Mouse (Mus musculus) spleen, postnatal 10 days (tissue): ENCODE results near the gene Lamc3.
A peak's percentile ranks its signal among the peaks of the same experiment; 100 is the strongest.
"Not testable (repeated sequence)": the region's sequence is repeated elsewhere in the genome, so short reads cannot be mapped to it uniquely, and the experiment has no call there.

Experiments used
- DNase-seq, 2 experiments: peaks; one replicate each; pipeline ENCODE4 v3.0.0; 2021 to 2022; ENCODE audit warnings: low spot score in 2 of 2

The Lamc3 gene

DNA sequence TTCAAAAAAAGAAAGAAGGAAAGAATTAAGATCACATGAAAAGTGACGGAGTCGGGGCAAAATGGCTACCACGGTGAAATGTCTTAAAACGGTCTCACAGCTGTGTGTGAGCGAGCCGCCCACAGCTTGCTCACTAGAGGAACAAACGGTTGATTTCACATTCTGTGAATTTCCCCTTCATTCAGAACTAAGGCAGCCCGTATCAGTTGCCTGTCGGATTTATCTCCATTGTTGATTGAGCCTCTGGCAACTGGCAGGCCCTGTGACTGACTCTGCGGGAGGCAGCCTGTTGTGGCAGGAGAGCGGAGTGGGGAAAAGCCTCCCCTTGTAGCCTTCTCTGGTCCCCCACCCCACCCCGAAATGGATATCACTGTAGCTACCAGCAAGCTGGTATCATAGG, 10.6 kb upstream of the Lamc3 start:
- no peak for DNase-seq

DNA sequence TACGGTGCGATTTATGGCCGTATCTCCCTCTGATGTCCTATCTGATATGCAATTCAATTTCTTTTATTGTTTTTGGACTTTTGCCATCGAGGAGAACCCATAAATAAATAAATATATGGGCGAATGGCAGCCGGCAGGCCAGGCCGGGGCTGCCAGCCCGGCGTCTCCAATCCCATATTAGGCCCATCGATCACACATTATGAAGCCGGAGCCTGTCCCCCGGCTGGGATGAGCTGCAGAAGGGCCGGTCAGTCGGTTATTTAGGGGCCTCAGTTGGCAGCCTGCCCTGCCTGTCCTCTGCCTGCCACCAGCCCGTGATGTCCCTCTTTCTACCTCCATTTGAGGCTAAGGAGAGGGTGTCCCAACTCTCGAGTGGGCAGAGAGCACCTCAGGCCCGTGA, 8.5 kb upstream of the Lamc3 start:
- DNase-seq = no peak

DNA sequence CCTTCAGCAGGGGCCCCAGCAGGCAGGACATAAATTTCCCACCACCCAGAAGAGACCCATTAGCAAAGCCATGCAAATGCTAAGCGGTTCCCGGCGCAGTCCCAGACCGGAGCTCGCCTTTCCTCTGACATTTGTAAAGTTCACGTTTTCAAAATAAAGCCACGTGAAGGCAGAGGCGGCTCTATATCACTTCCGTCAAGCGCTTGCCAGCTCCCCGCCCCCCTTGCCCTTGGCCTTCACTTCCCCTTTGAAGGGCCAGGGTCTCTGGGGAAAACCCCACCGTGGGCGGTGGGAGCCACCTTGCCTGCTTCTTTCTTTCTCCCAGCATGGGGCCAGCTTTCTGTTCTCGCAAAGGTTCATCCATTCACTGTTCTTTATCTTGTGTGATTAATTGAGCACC, 6.2 kb upstream of the Lamc3 start:
- DNase-seq = peak in 1 of 2 experiments; percentile 82

DNA sequence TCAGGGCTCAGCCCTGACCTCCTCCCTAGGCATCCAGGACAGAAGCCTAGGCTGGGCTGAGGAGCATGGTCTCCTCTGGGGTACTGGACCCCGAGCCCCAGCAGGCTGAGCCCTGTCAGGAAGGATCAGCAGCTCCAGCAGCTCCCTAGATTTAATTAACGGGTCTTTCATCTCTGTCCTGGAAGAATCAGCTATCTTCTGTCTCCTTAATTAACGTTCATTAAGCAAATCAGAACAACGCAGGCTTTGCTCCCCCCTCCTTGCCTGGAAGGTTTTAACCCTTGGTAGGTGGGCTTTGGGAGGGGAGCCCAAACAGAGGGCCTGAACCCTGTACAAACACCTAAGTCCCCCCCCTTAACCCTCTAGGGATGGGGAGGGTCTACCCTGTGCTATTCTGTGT, 4.0 kb upstream of the Lamc3 start:
- DNase-seq = no peak

DNA sequence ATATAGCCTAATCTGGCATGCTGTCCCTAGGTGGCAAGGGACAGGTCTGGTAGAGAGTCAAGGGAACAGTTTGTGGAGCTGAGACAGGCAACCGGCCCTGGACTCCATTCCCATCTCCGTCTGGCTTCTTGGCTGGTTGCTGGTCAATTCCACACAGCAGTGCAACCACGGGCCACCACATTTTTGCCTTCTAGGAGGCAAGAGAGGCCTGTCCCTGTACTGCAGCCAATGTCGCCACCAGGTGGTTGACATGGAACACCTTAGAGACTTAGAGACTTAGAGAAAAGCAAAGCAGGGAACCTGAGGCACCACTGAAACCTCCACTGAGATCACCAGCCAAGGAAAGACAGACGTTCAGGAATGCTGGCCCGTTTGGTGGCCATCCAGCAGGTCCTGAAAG, 2.3 kb upstream of the Lamc3 start:
- peak in 1 of 2 experiments; percentile 57 for DNase-seq

DNA sequence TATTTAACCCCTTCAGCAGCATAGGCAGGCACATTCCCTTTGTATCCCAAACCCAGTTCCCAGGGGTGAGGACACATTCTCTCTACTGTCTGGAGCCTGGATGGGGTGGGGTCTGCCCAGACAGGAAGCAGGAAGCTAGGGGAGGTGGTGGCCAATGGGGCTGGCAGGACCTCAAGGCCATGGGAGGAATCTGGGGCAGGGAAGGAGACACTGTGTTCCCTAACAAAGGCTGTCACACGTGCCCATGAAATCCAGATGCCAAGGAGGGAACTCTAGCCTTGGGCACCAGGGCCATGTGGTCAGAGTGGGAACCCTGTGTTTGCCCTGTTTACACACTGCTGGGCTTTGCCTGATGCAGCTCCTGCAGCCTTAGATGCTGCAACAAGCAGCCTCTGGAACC, 1.8 kb downstream of the Lamc3 start:
- no peak for DNase-seq

DNA sequence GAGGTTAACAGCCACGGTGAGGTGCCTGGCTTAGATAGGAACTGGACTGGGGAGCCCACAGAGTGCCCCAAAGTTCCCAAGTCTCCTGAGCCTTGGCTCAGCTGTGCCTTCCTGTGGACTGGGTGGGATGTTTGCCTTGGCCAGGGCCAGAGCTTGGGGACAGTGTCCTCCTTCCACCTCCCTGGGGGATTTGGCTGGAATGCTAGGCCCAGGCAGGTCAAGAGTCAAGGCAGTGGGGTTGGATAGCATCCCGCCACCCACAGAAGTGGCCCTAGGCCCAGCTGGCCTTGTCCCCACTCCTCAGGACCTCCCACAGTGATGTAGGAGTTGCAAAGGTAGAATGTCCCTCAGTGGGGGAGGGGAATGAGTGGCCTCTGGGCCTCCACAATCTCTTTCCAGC, 4.1 kb downstream of the Lamc3 start:
- no peak for DNase-seq

DNA sequence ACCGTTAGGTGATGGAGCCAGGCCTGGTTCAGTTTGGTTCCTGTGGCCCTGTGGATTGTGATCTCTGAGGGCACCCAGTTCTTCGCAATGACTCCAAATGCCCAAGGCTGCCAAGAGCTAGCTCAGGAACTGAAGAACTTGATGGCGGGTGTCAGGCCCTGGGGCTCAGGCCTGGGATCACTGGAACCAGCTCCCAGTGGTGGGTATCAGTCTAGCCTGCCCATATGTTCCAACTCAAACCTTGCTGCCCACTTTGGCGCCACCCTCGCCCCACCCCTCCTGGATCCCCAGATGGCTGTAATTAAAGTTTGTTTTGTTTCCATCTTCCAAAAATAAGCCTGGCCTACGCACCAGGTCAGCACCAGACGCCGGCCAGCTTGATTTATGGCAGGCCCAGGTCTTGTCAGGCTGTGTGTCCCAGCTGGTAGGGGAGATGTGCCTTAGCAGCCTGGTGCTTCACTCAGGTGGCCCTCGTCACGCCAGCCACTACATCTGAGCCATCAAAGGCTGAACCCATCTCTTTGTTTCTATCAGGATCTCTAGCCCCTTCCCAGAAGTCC, 6.1 kb downstream of the Lamc3 start:
- no peak for DNase-seq

DNA sequence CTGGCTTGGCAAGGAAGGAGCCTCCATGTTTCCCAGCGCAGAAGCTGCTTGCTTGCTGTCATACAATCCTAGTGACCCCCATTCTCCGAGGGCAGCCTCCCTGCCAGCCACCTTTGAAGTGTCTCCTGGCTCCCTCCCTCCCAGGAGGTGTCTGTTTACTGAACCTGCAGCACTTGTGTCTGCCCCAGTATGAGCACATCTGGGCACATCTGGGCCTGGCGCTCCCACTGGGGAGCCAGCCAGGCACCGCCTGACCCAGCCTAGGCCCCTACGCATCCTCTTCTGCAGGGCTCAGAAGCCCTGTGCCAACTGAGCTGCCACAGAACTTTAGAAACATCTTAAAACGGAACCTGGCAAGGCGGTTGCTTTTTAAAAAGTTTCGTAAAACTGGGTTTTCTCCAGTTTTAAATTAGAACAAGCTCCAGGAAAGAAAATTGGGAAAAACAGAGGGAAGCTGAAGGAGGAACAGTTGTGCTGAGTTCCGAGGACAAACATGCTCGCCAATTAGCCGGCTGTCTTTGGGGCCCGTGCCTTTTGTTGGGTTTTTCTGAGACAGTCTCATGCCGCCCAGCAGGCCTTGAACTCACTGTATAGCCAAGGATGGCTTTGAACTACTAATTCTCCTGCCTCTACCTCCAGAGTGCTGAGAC, 7.3 kb downstream of the Lamc3 start:
- DNase-seq = no peak

DNA sequence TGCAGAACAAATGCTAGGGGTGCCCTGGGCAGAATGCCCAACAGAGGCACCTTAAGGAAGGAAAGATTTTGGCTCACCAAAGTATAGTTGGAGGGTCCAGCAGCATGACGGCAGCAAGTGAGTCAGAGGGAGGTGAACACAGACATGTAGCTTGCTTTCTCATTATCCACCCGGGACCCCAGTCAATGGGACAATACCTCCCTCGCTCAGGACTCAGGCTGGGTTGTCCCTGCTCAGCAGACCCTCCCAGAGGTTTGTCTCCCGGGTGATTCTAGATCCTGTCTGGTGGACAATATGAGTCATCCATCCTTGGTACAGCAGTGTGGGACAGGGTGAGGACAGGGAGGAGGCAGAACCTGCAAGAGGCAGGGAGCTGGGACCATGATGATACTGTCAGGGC, 13.8 kb downstream of the Lamc3 start:
- no peak for DNase-seq

DNA sequence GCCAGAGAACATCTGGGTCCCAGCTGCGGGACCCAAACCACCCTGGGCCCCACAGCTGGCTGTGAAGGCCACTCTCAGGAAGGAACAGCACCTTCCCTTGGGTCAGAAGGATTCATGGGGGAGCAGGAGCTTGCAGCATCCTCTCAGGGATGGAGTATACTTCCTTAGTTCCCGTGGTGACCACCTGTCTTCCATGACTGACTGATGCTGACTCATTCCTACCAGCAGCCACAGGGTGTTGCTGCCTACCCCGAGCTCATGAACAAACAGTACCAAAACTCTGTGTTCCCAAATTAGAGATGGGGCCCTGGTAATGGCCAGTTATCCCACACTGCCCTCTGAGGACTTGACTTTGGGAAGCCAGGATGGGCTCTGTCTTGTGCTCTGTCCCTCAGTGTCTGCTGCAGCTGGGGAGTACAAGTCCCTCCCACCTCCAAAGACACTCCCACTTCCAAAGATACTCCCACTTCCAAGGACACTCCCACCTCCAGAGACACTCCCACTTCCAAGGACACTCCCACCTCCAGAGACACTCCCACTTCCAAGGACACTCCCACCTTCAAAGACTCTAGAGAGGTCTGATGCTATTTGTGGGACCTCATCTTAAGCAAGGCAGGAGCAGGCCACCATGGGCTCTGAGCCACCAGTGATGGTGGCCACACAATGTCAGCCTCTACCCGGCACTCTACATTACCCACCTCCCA, 14.7 kb downstream of the Lamc3 start:
- no peak for DNase-seq

DNA sequence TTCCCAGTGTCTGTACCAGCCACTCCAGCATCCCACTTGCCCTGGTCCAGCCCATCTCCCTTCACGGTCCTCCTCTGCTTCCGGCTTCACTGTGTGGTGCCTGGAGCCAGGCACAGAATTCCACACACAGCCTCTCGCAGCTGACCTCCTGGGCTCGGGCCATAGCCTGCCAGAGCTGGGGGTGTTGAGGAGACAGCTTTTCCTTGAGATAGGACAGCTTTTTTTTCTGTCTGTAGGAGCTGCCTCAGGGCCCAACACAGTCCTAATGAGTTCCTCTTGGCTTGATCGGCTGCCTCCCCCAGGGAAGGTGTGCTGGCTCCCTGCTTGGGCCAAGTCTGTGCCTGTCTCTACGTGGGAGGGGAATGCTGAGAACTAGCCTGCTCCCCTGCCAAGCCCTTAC, 17.0 kb downstream of the Lamc3 start:
- no peak for DNase-seq

DNA sequence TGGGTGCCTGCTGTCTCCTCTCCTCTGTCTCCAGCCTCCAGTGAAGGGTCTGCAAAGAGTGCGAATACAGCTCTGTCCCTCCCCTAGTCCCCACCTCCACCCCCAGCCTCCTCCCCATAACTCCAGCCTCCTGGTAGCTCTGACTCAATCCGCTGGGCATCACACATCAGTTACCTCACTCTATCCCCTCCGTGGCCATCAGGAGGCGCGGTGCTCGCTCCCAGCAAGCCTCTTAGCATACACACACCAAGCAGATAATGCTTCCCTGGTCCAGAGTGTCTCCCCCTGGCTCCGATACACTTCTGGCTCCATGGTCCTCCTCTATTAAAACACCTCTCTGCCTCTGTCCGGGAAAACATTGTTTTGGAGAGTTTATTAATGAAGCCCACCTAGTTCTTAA, 17.5 kb downstream of the Lamc3 start:
- no peak for DNase-seq

DNA sequence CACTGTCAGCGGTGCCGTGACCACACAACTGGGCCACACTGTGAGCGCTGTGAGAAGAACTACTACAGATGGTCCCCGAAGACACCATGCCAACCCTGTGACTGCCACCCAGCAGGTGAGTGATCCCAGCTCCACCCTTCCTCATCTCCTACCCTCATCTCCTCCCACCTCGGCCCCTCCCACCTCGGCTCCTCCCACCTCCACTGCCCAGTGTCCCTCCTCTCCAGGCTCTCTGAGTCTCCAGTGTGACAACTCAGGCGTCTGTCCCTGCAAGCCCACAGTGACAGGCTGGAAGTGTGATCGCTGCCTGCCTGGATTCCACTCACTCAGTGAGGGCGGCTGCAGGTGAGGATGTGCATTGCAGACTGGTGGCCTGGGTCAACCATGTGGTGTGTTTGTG, 18.6 kb downstream of the Lamc3 start:
- no peak for DNase-seq

DNA sequence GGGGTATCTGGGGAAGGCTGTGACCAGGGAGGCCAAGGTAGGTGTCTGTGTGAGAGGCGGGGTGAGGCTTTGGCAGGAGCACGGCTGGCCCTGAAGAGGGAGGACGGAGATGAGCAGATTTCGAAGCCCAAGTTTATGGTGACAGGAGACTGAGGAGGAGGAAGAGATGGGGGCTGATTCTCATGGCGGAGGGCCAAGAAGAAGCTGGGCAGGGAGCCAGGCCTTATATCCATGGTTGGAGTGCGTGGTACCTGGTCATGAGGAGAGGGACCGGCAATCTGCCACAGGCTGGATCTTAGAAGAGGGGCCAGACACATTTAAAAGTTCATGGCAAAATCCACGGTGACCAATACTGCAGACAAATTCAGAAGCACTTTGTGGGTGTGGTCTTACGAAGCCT, 19.3 kb downstream of the Lamc3 start:
- no peak for DNase-seq

DNA sequence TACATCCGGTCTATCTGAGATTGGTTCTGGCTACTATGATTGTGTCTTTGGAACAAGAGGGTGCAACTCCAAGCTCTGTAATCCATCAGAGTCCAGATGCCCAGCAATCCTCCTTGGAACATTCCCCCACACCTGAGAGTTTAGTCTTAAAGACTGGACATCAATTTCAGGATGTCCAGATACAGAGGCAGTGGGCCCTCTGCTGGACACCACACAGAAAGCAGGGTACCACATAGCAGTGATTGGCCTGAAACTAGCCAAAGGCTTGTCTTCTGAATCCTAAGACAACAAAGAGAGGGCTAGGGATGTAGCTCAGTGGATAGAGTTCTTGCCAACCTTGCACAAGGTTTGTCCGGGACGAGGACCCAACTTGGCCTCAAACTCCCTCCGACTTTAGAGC, 25.5 kb downstream of the Lamc3 start:
- no peak for DNase-seq

DNA sequence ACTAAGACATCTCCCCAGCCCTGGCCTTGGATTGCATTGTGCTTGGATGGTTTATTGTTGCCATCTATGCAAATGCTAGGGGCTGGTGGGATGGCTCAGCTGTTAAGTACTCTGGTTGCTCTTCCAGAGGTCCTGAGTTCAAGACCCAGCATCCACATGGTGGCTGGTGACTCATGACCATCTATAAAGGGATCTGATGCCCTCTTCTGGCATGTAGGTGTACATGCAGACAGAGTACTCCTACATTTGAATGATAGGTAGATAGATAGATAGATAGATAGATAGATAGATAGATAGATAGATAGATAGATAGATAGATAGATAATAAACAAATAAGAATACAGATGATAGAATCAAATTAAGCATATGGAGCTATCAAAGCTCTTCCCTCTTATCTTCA, 27.1 kb downstream of the Lamc3 start:
- not testable (repeated sequence) for DNase-seq

DNA sequence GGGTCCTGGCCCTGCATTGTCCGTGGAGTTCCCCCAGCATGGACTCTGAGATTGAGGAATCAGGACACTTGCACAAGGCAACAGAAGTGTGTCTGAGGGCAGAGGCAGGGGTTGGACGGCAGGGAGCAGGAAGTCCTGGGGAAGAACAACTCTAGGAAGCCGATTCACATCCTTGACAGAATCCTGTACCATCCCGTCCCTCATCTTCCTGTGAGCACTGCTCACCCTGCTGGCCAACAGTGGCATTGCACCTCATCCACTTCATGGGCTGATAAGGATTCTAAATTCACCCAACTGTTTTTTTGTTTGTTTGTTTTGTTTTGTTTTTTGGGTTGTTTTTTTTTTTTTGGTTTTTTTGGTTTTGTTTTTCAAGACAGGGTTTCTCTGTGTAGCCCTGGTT, 28.0 kb downstream of the Lamc3 start:
- peak; percentile 69 to 83 for DNase-seq

DNA sequence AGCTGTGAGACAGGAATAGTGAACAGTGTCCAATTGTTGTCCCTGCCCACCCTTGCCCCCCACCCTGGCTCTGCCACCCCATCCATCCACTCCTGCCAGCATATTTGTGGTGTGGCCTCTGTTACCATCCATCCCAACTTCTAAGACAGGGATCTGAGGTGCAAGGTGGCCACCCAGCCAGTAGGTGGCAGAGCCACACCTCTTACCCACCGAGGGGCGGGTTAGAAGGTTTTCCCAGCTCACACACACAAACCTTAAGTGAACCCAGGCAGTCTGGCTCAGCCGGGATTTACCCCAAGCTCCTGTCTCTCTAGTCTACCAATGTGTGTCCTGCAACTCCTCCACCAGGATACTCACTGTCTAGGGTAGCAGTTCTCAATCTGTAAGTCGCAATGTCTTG, 30.5 kb downstream of the Lamc3 start:
- peak in 1 of 2 experiments; percentile 40 for DNase-seq

DNA sequence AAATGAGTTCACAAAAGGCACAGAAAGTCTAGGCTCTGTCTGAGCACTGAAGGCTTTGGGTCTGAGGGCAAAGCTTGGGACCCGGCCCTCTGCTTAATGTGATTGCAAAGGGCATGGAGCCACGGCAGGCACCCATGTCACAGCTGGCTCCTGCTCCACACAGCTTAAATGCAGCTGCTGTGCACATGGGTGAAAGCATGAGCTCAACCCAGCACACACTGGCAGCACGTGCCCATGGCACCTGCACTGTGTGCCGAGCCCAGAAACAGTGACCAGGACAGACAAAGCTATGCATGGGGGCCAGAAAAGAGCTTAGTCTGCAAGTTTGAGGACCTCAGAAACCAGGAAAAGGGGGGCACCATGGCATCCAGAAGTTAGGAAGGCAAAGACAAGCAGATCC, 36.6 kb downstream of the Lamc3 start:
- DNase-seq = no peak

DNA sequence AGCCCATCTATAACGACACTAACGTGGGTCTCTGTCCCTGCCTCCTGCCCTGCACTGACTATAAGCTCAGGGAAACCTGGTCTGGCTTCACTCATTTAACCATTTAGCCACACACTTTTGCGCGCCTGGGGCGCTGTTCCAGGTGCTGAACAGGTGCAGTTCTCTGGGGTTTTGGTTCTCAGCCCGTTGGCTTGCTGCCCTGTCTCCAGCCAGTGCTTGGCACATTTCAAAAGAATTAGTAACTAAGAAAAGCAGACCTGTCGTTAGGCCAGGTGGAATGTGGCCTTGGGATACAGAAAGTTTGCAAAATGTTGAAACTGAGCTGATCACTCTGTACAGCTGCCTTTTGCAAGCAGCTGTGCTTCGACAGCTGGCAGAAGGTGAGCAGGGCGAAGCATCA, 37.7 kb downstream of the Lamc3 start:
- DNase-seq = no peak

DNA sequence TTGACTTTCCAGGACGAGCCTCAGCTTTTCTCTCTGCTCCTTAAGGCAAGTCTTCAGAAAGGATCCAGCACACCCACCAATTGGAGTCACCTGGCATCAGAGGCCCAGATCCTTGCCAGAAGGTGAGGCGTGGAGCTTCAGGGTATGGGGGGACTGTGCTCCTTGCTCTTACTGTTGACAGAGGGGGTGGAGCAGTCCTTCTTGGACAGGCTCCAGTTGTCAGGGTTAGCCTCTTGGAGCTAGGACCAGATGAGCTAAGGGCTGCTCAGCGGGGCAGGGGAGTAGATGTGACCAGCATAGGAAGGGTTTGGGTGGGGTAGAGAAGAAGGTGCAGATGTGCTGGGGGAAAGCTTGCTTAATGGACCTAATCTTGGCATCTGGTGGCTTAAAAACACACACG, 38.8 kb downstream of the Lamc3 start:
- no peak for DNase-seq

DNA sequence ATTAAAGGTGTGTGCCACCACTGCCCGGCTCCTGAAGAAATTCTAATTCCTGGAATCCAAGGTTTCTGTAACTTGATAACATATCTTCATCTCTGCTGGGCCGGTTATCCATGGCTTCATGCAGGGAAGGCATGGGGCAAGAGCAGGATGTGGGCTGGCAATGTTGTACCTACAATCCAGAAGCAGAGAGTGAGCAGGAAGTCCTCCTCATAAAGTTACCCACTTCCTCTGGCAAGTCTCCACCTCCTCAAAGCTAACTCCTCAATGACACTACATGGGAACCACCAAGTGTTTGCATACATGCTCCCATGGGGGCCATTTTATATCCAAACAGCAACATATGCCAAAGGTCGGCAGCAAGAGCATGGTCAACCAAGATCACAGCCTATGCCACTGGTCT, 42.6 kb downstream of the Lamc3 start:
- no peak for DNase-seq

DNA sequence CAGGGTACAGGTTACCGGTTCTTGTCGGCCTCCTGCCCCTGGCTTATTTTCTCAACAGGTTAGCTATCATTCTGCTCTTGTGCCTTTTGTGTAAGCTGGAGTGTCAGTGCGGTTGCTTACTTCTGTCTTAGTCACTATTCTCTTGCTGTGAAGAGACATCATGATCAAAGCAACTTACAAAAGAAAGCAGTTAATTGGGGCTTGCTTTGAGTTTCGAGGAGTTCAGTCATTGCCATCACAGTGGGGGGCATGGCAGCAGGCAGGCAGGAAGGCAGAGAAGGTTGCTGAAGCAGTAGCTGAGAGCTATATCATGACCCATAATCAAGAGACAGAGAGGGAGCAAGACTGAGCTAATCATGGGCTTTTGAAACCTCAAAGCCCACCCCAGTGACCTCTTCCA, 47.5 kb downstream of the Lamc3 start:
- no peak for DNase-seq
